Mouse (Mus musculus) hindbrain, embryonic 13.5 days (tissue): ENCODE measurements around the gene Rims4. TPM values are rescaled to one million over a fixed set of nuclear protein-coding genes. Genes with fewer than 3 reads are reported as not detected.

Source experiments
- ATAC-seq: fragments of 200-750 bp; cut with Nextera tagmentation; 2 replicates; pipeline ENCODE4 v1.8.0; 2017; ENCODE audit warnings: moderate TSS enrichment; ENCODE audit not compliant: low FRiP score
- H3K27ac ChIP-seq: fragments of 300-500 bp; sonication (generic); 2 replicates; pipeline ENCODE4 v1.5.1; 2015; ENCODE audit warnings: inconsistent platforms, mild to moderate bottlenecking, moderate library complexity
- H3K27me3 ChIP-seq: fragments of 300-500 bp; sonication (generic); 2 replicates; pipeline ENCODE4 v1.6.1; 2015; ENCODE audit warnings: mild to moderate bottlenecking, inconsistent platforms
- H3K36me3 ChIP-seq: fragments of 300-500 bp; sonication (generic); 2 replicates; pipeline ENCODE4 v1.6.1; 2015; ENCODE audit warnings: mild to moderate bottlenecking, inconsistent platforms
- H3K4me1 ChIP-seq: fragments of 300-500 bp; sonication (generic); replicated peaks from 2 replicates; pipeline ENCODE4 v1.6.1; 2015; ENCODE audit warnings: inconsistent platforms
- H3K4me2 ChIP-seq: fragments of 300-500 bp; sonication (generic); 2 replicates; pipeline ENCODE4 v1.6.1; 2015; ENCODE audit warnings: inconsistent platforms, mild to moderate bottlenecking, moderate library complexity
- H3K4me3 ChIP-seq: fragments of 300-500 bp; sonication (generic); 2 replicates; pipeline ENCODE4 v1.5.1; 2015; ENCODE audit warnings: mild to moderate bottlenecking, inconsistent platforms
- H3K9ac ChIP-seq: fragments of 300-500 bp; sonication (generic); 2 replicates; pipeline ENCODE4 v1.6.1; 2015; ENCODE audit warnings: mild to moderate bottlenecking, inconsistent platforms
- H3K9me3 ChIP-seq: fragments of 300-500 bp; sonication (generic); 2 replicates; pipeline ENCODE4 v1.6.1; 2016; ENCODE audit warnings: inconsistent platforms
- WGBS: fragments of 180-500 bp; shearing (Covaris S2); methylation state at CpG from one replicate; pipeline ENCODE4 v1.1.7; 2015; 5-methylcytosine and 5-hydroxymethylcytosine counted together
- polyA plus RNA-seq: library from polyadenylated mRNA; unstranded; fragments of >200 nt; fragmentation: Nextera tagmentation; extraction: Ambion mirVana; gene quantifications from 2 replicates; pipeline ENCODE4 v1.2.1, GENCODE M21; 2015

The Rims4 gene
- polyA plus RNA-seq, 1 experiment from 2014 or later, result 9.7 TPM

- no peaks in the 10 kb centered on the region for H3K9me3 ChIP-seq
- H3K36me3 ChIP-seq, result no peaks in the 10 kb centered on the region
- H3K27me3 ChIP-seq, result no peaks in the 10 kb centered on the region
- WGBS, result 82% methylated on average over 4 of the region's 4 CpGs
- H3K4me3 ChIP-seq, result no peak overlapping the region
- peaks cover 16% of the 10 kb centered on the region for H3K4me1 ChIP-seq
- no peak overlapping the region for H3K27ac ChIP-seq
- ATAC-seq, result no peak
- no peak overlapping the region for H3K9ac ChIP-seq
- H3K4me2 ChIP-seq, result no peak overlapping the region
Measured at GRCm38 (mm10) chr2:163904323-163904722, 14.2 kb downstream of the Rims4 start.

DNA sequence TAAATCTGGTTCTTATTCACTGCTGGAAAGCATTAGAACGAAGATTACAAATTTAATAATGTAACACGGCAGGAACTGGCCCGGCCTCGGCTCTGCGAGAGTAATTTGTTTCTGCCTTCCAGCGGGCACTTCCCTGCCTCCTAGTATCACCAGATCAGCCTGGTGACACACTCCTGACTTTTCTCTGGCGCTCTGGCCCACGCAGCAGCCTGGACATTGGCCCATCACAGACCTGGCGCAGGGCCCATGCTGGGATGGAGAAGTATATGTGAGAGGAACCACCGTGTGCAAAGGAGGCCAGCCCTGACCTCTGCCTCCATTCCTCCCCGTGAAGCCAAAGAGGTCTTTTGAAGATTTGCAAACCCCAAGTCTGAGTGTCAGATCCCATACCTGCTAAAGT is 15.0 kb downstream of the Rims4 start:
- Histone ChIP-seq H3K9me3 (no peaks in the 10 kb centered on the region), H3K4me1 (peaks cover 16% of the 10 kb centered on the region), H3K4me3 (no peak overlapping the region), H3K9ac (no peak overlapping the region), H3K27ac (peak overlapping the region; percentile 55; the same call in 1 of the 2 replicates), H3K4me2 (no peak overlapping the region), H3K36me3 (no peaks in the 10 kb centered on the region), H3K27me3 (no peaks in the 10 kb centered on the region)
- ATAC-seq, result no peak
- WGBS, result 70% methylated on average over 11 of the region's 11 CpGs

- H3K36me3 ChIP-seq, result no peaks in the 10 kb centered on the region
- peaks cover 22% of the 10 kb centered on the region for H3K4me1 ChIP-seq
- no peaks in the 10 kb centered on the region for H3K27me3 ChIP-seq
- no peaks in the 10 kb centered on the region for H3K9me3 ChIP-seq
- H3K9ac ChIP-seq, result no peak overlapping the region
- no peak overlapping the region for H3K4me2 ChIP-seq
- 84% methylated on average over 4 of the region's 4 CpGs for WGBS
- H3K4me3 ChIP-seq, result no peak overlapping the region
- no peak for ATAC-seq
- no peak overlapping the region for H3K27ac ChIP-seq
Measured at GRCm38 (mm10) chr2:163902448-163902847, 16.0 kb downstream of the Rims4 start.

DNA sequence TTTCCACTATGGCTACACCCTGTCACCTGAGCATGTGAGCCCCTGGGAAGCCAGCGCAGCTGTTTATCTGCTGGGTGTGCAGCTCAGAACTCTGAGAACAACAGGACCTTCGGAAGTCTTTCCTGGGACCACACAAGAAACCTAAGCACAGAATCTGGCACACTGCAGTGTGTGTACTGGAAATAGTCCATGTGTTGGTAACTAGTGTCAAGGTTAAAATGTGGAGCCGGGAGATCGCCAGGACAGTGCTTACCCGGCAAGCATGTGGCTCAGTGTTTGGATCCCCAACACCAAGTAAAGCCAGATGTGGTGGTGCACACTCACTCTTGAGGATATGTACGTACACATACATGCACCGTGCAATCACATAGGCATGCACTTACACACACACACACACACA is 17.4 kb downstream of the Rims4 start:
- no peak overlapping the region for H3K27ac ChIP-seq
- no peak overlapping the region for H3K4me2 ChIP-seq
- 90% methylated on average over 7 of the region's 7 CpGs for WGBS
- H3K9me3 ChIP-seq, result no peaks in the 10 kb centered on the region
- no peak overlapping the region for H3K4me3 ChIP-seq
- H3K4me1 ChIP-seq, result peaks cover 22% of the 10 kb centered on the region
- no peak overlapping the region for H3K9ac ChIP-seq
- no peaks in the 10 kb centered on the region for H3K27me3 ChIP-seq
- 0 out of 2 replicates have a peak, but pooled peaks cover 2% of the 10 kb centered on the region for H3K36me3 ChIP-seq
- ATAC-seq, result no peak

- peaks cover 22% of the 10 kb centered on the region for H3K4me1 ChIP-seq
- peak overlapping the region; percentile 39; the same call in 1 of the 2 replicates for H3K9ac ChIP-seq
- peak overlapping the region; percentile 13; the same call in 1 of the 2 replicates for H3K27ac ChIP-seq
- no peaks in the 10 kb centered on the region for H3K27me3 ChIP-seq
- no peak overlapping the region for H3K4me2 ChIP-seq
- ATAC-seq, result no peak
- WGBS, result 50% methylated on average over 14 of the region's 14 CpGs
- H3K4me3 ChIP-seq, result no peak overlapping the region
- 0 out of 2 replicates have a peak, but pooled peaks cover 2% of the 10 kb centered on the region for H3K36me3 ChIP-seq
- no peaks in the 10 kb centered on the region for H3K9me3 ChIP-seq
Measured at GRCm38 (mm10) chr2:163899910-163900411, 18.5 kb downstream of the Rims4 start.

GRCm38 (mm10) chr2:163897988-163898535 is 20.4 kb downstream of the Rims4 start:
- Histone ChIP-seq H3K4me2 (no peak overlapping the region), H3K27ac (no peak overlapping the region), H3K9ac (no peak overlapping the region), H3K36me3 (0 out of 2 replicates have a peak, but pooled peaks cover 2% of the 10 kb centered on the region), H3K4me1 (peaks cover 21% of the 10 kb centered on the region), H3K4me3 (no peak overlapping the region), H3K9me3 (no peaks in the 10 kb centered on the region), H3K27me3 (no peaks in the 10 kb centered on the region)
- WGBS, result 71% methylated on average over 7 of the region's 7 CpGs
- ATAC-seq, result no peak

DNA sequence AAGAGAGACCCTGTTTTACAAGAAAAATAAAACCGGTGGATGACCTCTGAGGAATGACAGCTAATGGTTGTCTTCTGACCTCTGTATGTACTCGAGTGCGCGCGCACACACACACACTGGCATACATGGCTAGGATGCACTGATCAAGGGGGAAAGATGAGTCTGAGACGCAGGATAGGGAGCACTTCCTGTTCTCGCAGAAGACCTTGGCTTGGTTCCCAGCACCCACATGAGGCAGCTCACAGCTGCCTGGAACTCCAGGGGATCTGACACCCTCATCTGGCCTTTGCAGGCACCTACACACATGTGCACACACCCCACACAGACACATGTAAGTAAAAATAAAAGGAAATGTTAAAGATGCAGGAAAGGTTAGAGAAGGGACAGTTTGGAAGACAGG is 21.5 kb downstream of the Rims4 start:
- Histone ChIP-seq H3K9me3 (no peaks in the 10 kb centered on the region), H3K4me2 (no peak overlapping the region), H3K36me3 (0 out of 2 replicates have a peak, but pooled peaks cover 2% of the 10 kb centered on the region), H3K4me3 (no peak overlapping the region), H3K27me3 (no peaks in the 10 kb centered on the region), H3K9ac (no peak overlapping the region), H3K4me1 (peaks cover 21% of the 10 kb centered on the region), H3K27ac (no peak overlapping the region)
- ATAC-seq, result no peak
- 92% methylated on average over 7 of the region's 7 CpGs for WGBS

DNA sequence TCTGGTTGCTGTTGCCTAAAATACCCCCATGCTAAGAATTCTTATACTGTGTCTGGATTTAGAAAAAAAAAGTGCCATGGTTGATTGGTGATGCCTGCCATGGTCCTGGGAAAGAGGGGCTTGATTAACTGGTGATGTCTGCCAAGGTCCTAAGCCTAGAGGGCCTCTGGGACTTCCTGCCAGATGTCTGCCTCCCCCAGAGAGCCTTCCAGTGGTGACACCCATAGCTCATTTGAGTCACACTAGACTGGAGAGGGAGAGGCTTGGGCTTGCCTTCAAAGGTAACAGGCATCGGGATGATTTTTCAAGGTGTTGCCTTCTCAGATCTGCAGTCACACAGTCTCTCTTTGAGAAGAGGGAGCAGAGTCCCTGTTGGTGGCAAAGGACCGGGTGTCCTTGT is 23.3 kb downstream of the Rims4 start:
- Histone ChIP-seq H3K4me1 (peaks cover 31% of the 10 kb centered on the region), H3K36me3 (0 out of 2 replicates have a peak, but pooled peaks cover 2% of the 10 kb centered on the region), H3K4me2 (no peak overlapping the region), H3K9me3 (no peaks in the 10 kb centered on the region), H3K9ac (no peak overlapping the region), H3K27ac (no peak overlapping the region), H3K4me3 (no peak overlapping the region), H3K27me3 (no peaks in the 10 kb centered on the region)
- 68% methylated on average over 2 of the region's 2 CpGs for WGBS
- ATAC-seq, result no peak

DNA sequence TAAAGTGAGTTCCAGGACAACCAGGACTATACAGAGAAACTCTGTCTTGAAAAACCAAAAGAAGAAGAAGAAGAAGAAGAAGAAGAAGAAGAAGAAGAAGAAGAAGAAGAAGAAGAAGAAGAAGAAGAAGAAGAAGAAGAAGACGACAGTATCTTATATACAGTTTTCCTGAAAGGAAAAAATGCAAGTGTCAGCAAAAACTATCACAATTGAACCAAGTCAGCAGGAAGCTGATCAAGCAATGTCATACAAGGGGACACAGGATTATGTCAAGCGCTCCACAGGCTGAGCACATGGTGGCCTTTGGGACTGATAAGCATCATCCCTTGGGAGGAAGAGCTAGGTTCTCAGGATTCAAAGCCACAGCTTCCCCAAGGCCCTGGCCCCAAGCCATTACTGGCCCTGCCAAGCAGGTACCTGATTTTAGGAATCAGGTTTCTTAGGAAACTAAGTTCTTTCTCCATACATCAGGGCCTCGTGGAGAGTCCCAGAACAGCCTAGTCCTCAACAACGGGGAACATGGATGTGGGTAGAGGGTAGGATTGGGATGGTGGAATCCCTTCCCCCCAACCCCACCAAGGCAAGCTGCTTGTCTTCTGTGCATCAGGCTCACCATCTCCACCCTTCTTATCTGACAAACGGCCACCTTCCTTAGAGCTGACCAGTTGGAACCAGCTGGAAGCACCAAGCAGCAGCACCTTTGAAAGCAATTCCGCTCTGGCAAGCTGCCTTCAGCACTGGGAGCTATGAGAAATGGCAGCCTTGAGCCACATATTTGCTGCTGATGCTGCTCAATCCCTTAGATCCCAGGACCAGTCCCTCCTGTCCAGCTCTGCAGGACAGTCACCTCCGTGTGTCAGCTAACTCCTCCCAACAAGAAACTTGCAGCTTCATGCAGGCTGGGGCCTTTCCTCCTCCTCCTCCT is 24.8 kb downstream of the Rims4 start:
- no peaks in the 10 kb centered on the region for H3K27me3 ChIP-seq
- no peak for ATAC-seq
- H3K9ac ChIP-seq, result no peak overlapping the region
- H3K4me2 ChIP-seq, result no peak overlapping the region
- 0 out of 2 replicates have a peak, but pooled peaks cover 2% of the 10 kb centered on the region for H3K36me3 ChIP-seq
- no peaks in the 10 kb centered on the region for H3K9me3 ChIP-seq
- 62% methylated on average over 7 of the region's 7 CpGs for WGBS
- peaks cover 26% of the 10 kb centered on the region for H3K4me1 ChIP-seq
- no peak overlapping the region for H3K4me3 ChIP-seq
- H3K27ac ChIP-seq, result no peak overlapping the region

GRCm38 (mm10) chr2:163891271-163891670 is 27.2 kb downstream of the Rims4 start:
- WGBS, result 93% methylated on average over 11 of the region's 11 CpGs
- H3K9ac ChIP-seq, result no peak overlapping the region
- H3K9me3 ChIP-seq, result no peaks in the 10 kb centered on the region
- no peak for ATAC-seq
- peak overlapping the region; percentile 79 for H3K27ac ChIP-seq
- H3K36me3 ChIP-seq, result no peaks in the 10 kb centered on the region
- H3K4me3 ChIP-seq, result no peak overlapping the region
- H3K27me3 ChIP-seq, result no peaks in the 10 kb centered on the region
- H3K4me2 ChIP-seq, result no peak overlapping the region
- H3K4me1 ChIP-seq, result peaks cover 21% of the 10 kb centered on the region

DNA sequence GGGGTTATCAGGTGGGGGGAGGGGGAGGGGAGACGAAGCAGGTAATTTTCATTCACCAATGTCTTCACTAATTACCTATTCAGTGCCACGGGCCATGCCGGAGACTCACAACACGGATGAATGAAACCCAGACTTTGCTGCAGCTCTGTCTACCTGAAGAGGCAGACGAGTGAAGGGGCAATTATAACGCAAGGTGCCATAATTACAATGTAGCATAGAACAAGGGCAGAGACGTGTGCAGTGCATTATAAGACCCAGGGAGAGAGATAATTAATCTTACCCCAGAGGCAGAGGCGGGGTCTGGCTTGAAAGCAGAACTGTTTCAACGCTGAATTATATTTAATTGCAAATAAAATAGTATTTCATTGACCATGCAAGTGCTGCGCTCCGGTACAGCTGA is 27.9 kb downstream of the Rims4 start:
- ATAC-seq, result peak; percentile 59; the same call in 1 of the 2 replicates

DNA sequence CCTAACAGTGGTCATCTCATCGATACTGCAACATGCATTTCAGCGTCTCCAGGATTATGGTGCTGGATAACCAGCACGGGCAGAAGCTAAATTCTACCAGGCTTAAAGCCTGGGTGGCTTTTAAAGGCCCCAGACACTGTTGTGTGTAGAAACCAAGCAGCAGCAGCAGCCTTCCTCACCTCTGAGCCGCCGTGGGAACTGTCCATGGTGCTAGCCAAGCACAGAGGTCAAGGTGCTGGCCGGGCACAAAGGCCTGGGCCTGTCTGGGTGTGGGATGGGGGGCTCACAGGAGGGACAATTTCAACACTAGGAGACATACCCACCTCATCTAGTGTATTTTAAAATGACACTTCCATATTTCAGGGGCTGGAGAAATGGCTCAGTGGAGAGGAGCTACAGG is 29.1 kb downstream of the Rims4 start:
- 53% methylated on average over 6 of the region's 6 CpGs for WGBS
- no peaks in the 10 kb centered on the region for H3K27me3 ChIP-seq
- peaks cover 24% of the 10 kb centered on the region for H3K4me1 ChIP-seq
- H3K4me2 ChIP-seq, result no peak overlapping the region
- no peak overlapping the region for H3K9ac ChIP-seq
- no peak for ATAC-seq
- H3K27ac ChIP-seq, result no peak overlapping the region
- no peaks in the 10 kb centered on the region for H3K9me3 ChIP-seq
- no peaks in the 10 kb centered on the region for H3K36me3 ChIP-seq
- no peak overlapping the region for H3K4me3 ChIP-seq

More for the DNA sequence above, 27.9 kb downstream of the Rims4 start:
- WGBS, result 48% methylated on average over 11 of the region's 11 CpGs
- Histone ChIP-seq H3K4me1 (peaks cover 24% of the 10 kb centered on the region), H3K9me3 (no peaks in the 10 kb centered on the region), H3K9ac (no peak overlapping the region), H3K27me3 (no peaks in the 10 kb centered on the region), H3K36me3 (no peaks in the 10 kb centered on the region), H3K27ac (peak overlapping the region; percentile 79), H3K4me3 (no peak overlapping the region), H3K4me2 (no peak overlapping the region)
